Mouse (Mus musculus) megakaryocyte, adult 5-6 weeks (primary cell): ENCODE measurements around the gene Dock1. TPM values are rescaled to one million over a fixed set of nuclear protein-coding genes. Genes with fewer than 3 reads are reported as not detected.

ENCODE experiments used
- ATAC-seq: 2 replicates; pipeline ENCODE4 v1.8.0; 2016; ENCODE audit warnings: mild to moderate bottlenecking, inconsistent platforms; ENCODE audit not compliant: poor library complexity, severe bottlenecking
- total RNA-seq, 2 experiments: library from RNA; stranded (forward) in 1 of 2; stranded (reverse) in 1 of 2; fragments of 153-499, 151-499 nt in 1 of 2; fragments of 221-1000, 200-1000 nt in 1 of 2; gene quantifications; 2 replicates each; pipeline versions ENCODE4 v1.2.3 to v1.2.4; 2015 to 2017

Gene Dock1
- total RNA-seq, 2 experiments from 2014 or later: 19.6 to 29.0 TPM

DNA sequence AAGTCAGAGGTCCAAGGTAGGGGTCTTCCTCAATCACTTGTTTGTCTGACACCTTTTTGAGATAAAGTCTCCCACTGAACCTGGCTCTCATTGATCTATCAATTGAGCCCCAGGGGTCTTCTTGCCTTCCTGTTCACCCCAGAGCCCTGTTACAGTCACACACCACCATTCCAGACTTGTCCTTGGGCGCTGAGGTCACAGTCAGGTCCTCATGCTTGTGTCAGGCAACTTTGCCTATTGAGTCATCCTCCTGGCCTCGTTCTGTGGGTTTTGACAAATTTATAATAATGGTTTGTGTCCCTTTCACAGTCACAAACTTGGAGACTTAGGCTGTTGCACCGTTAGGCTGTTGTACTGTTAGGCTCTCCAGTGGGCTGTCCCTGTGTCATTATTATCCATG lies 77.9 kb downstream of the Dock1 start:
- ATAC-seq: no peak

DNA sequence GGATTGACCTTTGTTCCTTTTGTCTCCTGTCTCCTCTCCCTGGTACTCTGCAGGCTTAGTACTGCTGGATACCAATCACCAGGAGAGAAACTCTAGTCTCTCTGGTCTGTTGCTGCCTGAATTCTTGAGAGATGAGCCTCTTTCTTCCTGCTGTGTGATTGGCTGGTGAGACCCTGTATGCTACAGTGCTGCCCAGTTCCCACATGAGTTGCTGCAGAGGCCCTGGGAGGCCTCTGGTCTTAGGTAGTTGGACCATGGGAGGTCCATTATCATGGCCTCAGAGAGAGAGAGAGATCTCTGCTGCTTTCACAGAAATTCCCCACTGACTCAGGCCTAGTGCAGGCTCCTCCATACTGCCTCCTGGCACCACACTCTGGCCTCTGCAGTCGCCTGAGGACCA lies 79.2 kb downstream of the Dock1 start:
- no peak for ATAC-seq

DNA sequence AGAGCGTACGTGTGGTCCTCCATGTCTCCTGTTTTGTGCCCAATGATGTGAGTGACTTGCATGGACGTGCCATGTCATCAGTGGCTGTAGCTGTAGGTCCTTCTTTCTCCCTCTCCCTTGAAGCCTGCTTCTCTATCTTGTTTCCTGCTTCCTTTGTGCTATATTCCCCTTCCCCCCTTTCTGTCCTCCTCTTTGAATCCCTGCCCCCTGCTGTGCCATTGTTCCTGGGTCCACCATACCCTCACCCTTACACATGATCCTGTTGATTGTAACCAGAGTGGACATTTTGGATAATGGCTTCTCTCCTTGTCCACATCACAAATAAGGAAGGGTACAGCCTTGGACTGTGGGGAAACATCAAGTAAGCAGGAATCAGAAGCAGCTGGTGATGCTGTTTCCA lies 81.0 kb downstream of the Dock1 start:
- ATAC-seq: no peak

DNA sequence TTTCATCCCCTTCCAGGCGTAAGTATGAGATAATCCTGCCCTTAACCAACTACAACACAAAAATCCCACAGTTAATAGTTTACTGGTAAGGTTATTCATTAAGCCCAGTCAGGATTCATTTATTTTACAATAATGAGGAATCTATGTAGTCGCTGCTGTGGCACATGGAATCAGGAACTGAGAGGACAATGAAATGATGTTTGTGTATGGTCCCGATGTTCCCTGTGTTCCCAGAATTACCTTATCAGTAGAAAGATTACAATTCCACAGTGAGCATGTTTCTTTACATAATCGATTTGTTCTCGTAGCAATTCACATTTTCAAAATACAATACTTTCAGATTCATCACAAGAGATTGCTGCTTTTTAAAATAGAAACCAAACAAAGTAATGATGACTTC lies 83.0 kb downstream of the Dock1 start:
- ATAC-seq: no peak

DNA sequence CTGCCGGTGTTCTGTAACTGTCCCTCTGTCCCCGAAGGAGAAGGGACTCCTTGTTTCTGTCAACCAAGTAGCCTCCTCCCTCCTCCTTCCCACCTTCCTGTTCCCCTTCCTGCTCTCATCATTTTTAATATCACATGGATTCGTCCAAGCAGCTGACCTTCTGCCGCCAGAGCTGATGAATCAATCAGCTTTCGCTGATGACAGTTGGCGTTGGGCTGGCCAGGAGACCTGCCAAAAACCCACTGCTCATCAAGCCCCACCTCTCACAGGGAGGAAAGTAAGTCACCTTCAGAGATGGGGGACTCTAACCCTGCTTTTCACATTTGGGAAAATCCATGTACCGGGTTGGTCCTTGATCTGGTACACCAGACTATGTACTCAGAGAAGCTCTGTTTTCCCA lies 87.2 kb downstream of the Dock1 start:
- no peak for ATAC-seq

DNA sequence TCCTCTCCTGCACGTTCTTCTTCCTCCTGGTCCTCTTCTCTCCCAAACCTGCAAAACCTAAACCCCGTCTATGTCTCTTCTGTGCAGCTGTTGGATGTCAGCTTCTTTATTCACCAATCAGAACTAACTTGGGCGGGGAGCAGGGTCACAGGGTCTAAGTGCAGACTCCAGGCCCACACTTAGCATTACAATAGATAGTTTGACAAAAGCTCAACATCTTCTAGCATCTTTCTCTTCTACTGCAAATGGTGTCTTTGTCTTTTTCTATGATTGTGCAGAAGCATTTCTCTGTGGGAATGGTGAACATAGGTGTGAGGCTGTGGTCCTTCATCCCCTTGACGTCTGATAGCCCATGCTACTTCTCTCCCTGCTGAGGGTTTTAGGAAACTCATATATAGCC lies 91.3 kb downstream of the Dock1 start:
- no peak for ATAC-seq

DNA sequence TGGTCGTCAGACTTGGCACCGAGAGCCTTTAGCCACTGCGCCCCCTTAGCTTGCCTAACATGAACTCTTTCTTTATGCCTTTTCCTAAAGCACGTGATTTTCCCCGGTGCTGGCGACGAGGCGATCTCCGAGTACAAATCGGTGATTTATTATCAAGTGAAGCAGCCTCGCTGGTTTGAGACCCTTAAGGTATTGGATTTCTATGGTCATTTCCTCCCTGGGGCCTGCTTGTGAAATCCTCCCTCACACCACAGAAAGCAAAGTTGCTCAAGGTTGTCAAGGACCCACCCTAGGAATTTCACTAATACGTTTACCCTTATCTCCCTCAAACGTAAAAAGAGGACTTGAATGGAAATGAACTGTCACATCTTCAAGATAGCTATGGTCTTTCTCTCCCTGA lies 94.7 kb downstream of the Dock1 start:
- no peak for ATAC-seq

DNA sequence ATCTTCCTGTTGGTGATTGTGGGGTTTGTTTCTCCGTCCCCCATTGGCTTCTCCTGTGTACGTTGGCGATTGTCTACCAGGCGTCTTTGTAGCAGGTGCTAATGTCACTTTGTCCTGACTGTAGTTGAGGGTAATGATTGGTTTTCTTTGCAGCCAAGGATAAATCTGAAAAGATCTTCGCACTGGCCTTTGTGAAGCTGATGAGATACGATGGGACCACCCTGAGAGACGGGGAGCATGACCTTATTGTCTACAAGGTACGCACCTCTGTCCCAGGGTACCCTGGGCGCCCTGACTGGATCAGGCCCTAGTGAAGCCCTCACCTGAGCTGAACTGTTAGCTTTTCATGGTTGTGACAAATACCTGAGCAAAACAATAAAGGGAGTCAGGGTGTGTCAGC lies 100.9 kb downstream of the Dock1 start:
- ATAC-seq: no peak

DNA sequence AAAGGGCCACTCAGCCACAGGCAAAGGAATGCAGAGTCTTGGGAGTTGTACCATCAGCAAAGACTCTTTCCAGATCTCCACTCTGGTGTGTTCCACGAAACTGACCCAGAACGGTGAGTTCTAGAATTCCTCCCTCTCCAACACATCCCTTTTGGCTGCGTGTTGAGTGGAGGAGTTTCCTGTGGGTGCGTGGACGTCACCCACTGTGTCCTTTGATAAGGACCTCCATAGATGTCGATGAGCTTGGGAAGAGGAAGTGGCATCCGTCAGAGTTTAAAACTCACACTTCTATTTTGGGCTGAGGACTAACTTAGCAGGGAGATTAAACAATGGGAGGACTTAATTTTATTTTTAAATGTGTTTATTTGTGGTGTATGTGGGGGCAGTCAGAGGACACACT lies 101.9 kb downstream of the Dock1 start:
- no peak for ATAC-seq

DNA sequence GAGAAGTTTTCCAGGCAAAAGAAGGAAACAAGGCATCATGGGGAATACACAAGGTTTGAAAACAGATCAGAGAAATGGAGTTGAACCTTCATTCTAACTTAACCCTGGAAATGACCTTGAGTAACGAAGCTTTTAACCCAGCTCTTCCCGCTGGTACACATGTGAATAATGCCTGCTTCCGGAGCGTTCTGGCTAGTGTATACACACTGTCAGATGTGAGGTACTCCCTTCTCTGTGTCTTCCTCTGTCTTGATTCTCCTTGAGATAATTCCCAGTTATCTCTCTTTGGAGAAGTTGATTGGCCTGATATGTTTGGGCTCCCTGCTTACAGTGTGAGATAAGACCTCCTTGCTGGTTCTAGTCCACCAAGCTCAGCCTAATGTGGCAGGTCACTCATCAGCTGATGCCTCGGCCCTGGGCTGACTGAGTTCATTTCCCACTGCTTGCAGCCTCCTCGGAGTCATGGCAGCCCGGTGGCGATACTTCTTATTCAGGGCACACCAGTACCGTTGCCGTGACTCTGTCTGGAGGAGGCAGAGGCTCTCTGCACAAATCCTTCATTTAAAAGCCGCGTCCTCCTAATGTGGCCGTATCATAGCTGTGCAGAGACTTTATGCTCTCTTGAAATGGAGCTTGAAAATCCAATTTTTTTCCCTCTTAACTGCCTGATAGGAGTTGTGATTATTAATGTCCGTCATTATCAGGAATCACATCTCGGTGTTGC lies 102.6 kb downstream of the Dock1 start:
- no peak for ATAC-seq

DNA sequence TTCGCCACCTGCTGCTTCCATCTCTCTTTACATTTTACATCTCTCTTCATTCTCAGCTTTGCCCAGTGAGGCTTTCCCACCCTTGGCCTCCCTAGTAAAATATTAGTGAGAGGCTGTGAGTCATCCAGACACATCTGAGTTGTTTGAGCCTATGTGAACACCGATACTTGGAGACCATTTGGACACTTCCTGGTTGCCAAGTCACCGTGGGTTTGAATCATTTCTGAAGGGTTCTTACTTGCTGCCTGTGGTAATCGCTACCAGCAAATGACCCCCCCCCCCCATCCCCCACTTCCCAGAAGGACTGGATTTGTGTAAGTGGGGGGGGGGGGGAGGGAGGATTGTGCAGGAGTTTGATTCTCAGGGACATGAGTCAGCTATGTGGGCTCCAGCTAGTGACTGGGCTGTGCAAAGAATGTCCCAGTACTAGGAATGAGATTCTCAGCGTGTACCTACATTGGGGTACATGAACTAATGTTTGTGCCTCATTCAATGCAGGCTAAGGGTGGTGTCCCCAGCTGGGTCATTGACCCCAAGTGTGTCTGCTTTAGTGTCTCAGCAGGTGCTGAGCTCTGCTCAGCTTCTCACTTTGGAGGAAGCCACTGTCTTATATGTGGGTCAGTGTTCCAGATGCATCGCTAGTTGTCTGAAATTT lies 103.4 kb downstream of the Dock1 start:
- no peak for ATAC-seq

DNA sequence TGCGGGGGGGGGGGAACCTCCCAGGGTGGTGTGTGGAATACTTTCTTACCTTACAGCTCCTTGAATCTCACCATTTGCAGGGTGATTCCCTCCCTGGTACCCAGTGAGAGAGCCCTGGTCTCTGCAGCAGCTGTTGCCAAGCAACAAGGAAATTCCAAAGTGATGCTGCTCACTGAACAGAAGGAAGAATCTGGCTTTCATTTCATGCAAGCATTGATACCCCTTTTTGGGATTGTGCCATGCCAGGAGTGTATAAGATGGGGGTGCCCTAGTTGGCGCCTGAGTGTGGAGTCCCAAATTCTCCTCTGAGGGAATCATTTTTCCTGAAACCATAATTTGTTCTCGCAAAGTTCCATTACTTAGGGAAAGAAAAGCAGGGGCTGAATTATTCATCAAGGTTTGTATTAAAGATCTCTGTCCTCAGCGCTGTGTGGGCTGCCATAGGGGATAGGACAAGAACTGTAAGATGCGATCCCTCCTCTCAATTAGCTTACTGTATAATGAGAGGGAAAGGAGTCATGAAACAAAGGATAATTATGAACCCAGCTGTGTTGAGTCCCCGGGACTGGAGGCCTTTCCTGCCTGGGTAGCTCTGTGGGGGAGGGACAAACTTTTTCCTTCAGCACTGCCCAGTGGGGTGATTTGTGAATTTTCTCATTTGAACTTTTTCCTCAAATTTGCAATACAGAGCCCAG lies 104.2 kb downstream of the Dock1 start:
- ATAC-seq: no peak

DNA sequence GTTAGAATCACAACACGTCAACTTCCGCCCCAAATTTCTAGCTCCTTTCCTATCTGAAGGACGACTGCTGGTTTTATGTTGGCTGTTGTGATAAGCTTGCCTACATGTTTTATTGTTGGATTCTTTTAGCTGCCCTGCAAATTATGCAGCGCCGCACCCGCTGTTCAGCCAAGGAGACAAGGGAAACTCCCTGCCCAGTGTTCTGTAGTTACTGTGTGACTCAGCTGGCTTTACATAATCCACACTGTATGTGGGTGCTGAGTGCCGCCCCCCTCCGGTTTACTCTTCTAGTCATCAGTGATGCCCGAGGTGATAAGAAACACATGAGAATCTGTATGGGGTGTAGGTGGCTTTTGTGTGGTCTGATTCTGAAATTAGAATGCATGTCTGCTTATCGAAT lies 105.2 kb downstream of the Dock1 start:
- ATAC-seq: no peak

DNA sequence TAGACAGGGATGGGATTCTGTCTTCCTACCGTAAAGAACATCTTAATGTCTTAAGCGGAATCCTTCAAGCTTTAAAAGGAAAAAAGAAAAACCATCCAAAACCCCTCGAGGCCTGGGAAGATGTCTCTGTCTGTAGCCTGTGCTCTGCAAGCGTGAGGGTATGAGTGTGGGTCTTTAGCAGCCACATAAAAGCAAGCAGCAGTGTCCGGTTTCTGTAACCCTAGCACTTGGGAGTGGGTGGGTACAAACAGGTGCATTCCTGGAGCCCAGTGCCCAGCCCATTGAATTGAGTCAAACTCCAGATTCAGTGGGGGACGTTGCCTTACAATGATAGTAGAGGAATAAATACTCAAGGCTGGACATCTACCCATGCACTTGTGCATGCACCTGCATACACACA lies 105.9 kb downstream of the Dock1 start:
- no peak for ATAC-seq

DNA sequence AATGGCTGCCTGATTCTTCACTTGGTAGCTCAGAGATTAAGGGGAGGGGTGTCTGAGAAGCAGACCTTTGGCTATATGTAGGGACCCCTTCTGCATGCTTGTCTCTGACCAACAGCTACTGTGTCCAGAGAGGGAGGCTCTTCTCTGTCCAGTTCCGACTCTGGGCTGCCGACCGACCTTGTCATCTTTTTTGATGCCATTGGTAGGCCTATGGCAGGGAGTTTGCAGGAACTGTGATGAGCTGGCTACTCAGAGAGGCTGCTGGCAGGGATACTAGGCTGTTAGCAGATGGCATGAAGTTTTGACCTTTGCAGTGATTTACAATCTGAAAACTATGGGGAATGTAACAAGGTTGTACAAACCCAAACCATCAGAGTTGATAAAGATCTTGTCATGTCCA lies 109.3 kb downstream of the Dock1 start:
- ATAC-seq: no peak

DNA sequence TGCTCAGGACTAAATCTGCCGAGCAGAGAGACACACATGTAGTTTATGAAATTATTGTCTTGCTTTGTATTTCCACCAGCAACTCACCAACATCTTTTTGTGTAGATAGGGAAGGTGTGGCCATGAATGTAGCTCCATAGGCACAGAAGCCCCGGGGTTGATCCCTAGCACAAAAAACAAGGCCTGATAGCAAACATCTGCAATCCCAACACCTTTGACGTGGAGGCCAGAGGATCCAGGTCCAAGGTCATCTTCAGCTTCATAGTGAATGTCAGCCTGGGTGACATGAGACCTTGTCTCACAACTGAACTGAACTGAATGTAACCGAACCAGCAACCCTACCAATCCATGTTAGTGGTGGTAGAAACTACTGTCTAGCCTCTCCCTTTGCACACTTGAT lies 116.7 kb downstream of the Dock1 start:
- no peak for ATAC-seq

DNA sequence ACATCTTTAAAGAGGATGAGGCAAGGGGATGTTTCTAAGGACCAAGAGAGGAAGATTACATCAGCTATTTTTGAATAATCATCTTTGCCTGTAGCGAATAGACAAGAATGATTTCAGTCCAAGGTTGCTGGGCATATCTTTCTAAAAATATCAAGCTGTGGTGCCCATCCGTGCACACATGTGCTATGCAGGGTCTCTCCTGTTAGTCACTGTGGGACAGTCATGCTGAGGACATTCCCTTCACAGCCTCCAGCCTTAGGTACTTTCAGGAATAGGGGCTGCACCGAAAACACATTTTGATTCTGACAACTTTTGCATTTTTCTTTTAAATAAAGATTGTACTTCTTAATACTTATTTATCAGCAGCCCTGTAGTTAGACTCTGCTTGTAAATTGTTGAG lies 124.4 kb downstream of the Dock1 start:
- ATAC-seq: no peak

DNA sequence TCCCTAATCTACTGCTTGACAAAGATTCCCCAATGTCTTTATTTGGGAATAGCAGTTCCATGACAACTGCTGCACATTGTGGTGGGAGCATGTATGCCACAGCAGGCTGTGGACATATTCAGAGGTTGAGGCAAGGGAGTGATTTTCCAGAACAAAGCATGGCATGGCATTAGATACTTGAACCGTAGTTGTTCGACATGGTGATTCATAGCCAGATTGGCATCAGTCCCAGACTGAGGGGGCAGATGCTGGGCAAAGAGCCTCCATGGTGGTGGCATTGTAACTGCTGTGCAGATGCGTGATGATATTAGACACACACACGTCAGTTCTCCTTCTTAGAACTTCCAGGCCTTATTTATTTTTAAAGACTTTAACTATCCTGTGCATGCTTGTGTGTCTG lies 129.6 kb downstream of the Dock1 start:
- no peak for ATAC-seq

DNA sequence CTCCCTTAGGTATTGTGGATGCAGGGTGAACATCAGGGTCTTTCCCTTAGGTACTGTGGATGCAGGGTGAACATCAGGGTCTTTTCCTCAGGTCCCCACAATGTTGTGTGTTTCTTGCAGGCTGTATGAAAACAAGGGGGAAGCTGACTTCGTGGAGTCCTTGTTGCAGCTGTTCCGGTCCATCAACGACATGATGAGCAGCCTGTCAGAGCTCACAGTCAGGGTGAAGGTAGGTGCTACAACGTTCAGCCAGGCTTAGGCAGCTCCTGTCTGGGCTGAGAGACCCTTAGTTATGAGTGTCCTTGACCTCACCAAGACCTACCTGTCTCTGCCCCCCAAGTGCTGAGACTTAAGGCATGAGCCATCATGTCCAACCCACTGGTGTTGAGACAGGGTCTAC lies 134.0 kb downstream of the Dock1 start:
- ATAC-seq: no peak

DNA sequence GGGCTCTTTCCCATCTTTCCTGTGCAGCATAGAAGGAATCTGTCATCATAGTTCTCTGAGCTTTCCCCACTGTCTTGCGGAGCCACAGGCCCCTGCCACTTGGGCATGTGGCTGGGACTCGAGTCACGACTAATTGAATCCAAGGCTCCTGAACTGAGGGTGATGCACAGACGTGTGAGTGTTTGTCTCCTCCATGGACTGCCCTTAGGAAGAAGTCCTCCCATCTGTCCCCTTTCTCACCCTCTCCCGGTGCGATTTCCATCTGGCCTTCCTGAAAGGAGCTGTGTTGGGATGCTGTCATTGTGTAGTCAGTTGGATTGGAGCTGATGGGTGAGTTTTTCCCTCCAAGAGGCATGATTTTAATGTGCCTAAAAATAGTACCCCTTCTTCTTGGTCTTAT lies 136.3 kb downstream of the Dock1 start:
- ATAC-seq: no peak

DNA sequence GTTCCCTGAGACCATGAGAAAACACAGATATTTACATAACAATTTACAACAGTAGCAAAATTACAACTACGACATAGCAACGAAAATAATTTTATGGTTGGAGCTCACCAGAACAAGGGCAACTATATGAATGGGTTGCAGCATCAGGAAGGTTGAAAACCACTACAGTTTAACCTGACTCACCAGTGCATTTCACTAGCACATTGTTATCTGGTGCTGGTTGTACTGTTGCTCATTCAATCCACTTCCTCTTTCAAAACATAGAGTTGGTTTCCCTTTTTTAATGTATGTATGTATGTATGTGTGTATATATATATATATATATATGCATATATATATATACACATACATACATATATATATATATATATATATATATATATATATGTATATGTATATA lies 138.0 kb downstream of the Dock1 start:
- ATAC-seq: peak; percentile 29; the same call in 1 of the 2 replicates

DNA sequence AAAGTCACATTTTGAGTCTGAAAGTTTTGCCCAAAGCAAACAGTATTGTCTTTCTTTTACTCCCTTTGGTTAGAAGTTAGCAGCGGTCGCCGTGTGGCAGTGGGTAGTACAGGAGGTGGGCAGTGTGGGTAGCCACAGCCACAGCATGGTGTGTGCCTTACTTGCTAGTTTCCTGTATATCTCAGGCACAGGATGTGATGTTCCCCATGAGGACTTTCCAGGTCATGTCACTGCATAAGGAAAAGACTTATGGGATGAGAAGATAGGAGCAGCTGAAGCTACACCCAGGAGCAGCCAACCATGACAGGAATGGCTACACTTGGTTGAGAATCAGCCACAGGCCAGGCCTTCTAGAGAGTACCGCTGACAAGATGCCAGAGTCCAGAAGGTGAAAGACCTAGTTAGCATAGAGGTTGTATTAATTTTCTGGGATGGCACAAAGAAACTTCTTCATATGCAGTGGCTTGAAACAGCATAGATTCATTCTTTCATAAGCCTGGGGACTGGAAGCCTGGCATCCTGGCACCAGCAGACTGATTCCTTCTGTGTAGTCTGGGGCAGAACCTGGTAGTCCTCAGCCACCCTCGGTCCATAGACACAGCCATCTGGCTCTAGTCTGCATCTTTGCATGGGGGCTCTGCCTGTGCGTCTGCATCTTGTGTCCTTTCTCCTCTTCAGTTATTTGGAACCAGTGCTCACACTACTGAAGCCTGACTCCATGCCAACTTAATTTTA lies 139.0 kb downstream of the Dock1 start:
- ATAC-seq: no peak
